Mouse (Mus musculus): ENCODE results near the gene Iqcb1.

GRCm38 (mm10) chr16:36893317-36893716 is 65.1 kb downstream of the Iqcb1 start:
- no peak for TF ChIP-seq POLR2A (IDR thresholded peaks at IDR 0.05; ENCODE audit: extremely low read depth, insufficient read depth, low read length)
- TF ChIP-seq CTCF (IDR thresholded peaks at IDR 0.05; ENCODE audit: extremely low read depth, insufficient read depth, low read length) = no peak
